Comparison of ENCODE assay signal across 8 mouse cellular contexts in the genomic region with DNA sequence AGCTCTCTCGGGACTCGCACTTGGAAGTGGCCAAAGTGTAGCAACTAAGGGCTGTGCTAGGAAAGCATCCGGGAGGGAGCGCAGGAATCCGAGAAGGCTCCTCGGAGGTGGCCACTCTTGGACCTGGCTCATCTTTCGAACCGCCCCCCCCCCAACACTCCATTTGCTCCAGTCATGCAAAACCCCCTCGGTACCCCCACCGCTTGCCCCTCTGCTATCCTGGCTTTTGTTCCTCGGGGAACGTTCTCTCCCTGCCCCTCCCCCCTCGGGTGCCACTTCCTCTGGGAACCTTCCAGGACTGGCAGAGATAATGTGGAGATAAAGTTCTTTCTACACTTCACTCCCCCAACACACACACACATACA. TPM values are rescaled to one million over a fixed set of nuclear protein-coding genes. Genes with fewer than 3 reads are reported as not detected.
DNase-seq lines count a peak whose midpoint lies in the region; ATAC-seq and TF ChIP-seq lines count a peak whose summit lies in the region.

No protein-coding gene starts in this region.

- 0% methylated on average over 12 of the region's 13 CpGs for WGBS in lung, embryonic 14.5 days
- 2% methylated on average over 12 of the region's 13 CpGs for WGBS in forebrain, embryonic 13.5 days
- WGBS in neural tube, embryonic 14.5 days: 3% methylated on average over 12 of the region's 13 CpGs

- ATAC-seq in lung, embryonic 14.5 days (ENCODE audit: insufficient read depth): no peak
- ATAC-seq in forebrain, embryonic 13.5 days: no peak
- ATAC-seq in neural tube, embryonic 14.5 days (ENCODE audit: low read depth): no peak
- ATAC-seq in megakaryocyte, adult 5-6 weeks (ENCODE audit: poor library complexity, severe bottlenecking): no peak

- H3K9ac ChIP-seq in lung, embryonic 14.5 days: peak overlapping the region; percentile 57
- H3K9ac ChIP-seq in forebrain, embryonic 13.5 days: peak overlapping the region; percentile 59; the same call in 1 of the 2 replicates
- H3K9ac ChIP-seq in neural tube, embryonic 14.5 days (replicated peaks; ENCODE audit: low read depth, low read length): no peak overlapping the region

- H3K9me3 ChIP-seq in lung, embryonic 14.5 days (ENCODE audit: low read depth, low read length): no peaks in the 10 kb centered on the region
- H3K9me3 ChIP-seq in forebrain, embryonic 13.5 days (replicated peaks): no peaks in the 10 kb centered on the region
- no peaks in the 10 kb centered on the region for H3K9me3 ChIP-seq in neural tube, embryonic 14.5 days (ENCODE audit: control insufficient read depth, low read length)

- no peaks in the 10 kb centered on the region for H3K36me3 ChIP-seq in lung, embryonic 14.5 days (ENCODE audit: insufficient read depth)
- no peaks in the 10 kb centered on the region for H3K36me3 ChIP-seq in forebrain, embryonic 13.5 days (ENCODE audit: poor library complexity, severe bottlenecking)
- no peaks in the 10 kb centered on the region for H3K36me3 ChIP-seq in neural tube, embryonic 14.5 days (ENCODE audit: control insufficient read depth, insufficient read depth, low read length)

- H3K4me1 ChIP-seq in lung, embryonic 14.5 days (ENCODE audit: insufficient read depth): peaks cover 8% of the 10 kb centered on the region
- H3K4me1 ChIP-seq in forebrain, embryonic 13.5 days: peaks cover 44% of the 10 kb centered on the region
- peaks cover 26% of the 10 kb centered on the region for H3K4me1 ChIP-seq in neural tube, embryonic 14.5 days (ENCODE audit: control insufficient read depth, insufficient read depth, low read length)

- no peak for DNase-seq in lung, embryonic 14.5 days
- DNase-seq in lung, postnatal 14 days: no peak
- peak; percentile 62 to 66 for DNase-seq in kidney, postnatal 4 days
- DNase-seq in retina, postnatal 1 day: no peak
- no peak for DNase-seq in frontal cortex, postnatal 14 days (ENCODE audit: low spot score in 2 of 2)

- no peak for TF ChIP-seq CTCF in lung, embryonic 14.5 days (IDR thresholded peaks at IDR 0.05; ENCODE audit: low read depth)

- peak overlapping the region; percentile 88; the same call in 1 of the 2 replicates for H3K27ac ChIP-seq in lung, embryonic 14.5 days (ENCODE audit: low read depth)
- H3K27ac ChIP-seq in forebrain, embryonic 13.5 days: no peak overlapping the region
- no peak overlapping the region for H3K27ac ChIP-seq in neural tube, embryonic 14.5 days (ENCODE audit: low read depth, low read length)

- H3K4me3 ChIP-seq in lung, embryonic 14.5 days (ENCODE audit: low read depth, low read length): peak overlapping the region; percentile 58
- peak overlapping the region; percentile 45 for H3K4me3 ChIP-seq in forebrain, embryonic 13.5 days
- peak overlapping the region; percentile 39 for H3K4me3 ChIP-seq in neural tube, embryonic 14.5 days (ENCODE audit: low read depth, low read length)

- H3K4me2 ChIP-seq in lung, embryonic 14.5 days: peak overlapping the region; percentile 100
- H3K4me2 ChIP-seq in forebrain, embryonic 13.5 days: peak overlapping the region; percentile 92
- peak overlapping the region; percentile 94 for H3K4me2 ChIP-seq in neural tube, embryonic 14.5 days (ENCODE audit: low read depth, low read length)

- peaks cover 34% of the 10 kb centered on the region for H3K27me3 ChIP-seq in lung, embryonic 14.5 days (ENCODE audit: insufficient read depth, low read length)
- H3K27me3 ChIP-seq in forebrain, embryonic 13.5 days: peaks cover 76% of the 10 kb centered on the region
- peaks cover 36% of the 10 kb centered on the region for H3K27me3 ChIP-seq in neural tube, embryonic 14.5 days (ENCODE audit: control insufficient read depth, insufficient read depth, low read length)

RNA-seq across cellular contexts. Expression of a gene that starts 0.7 kb away (rescaled TPM):
- 9.6 and 10.7 TPM in 2 replicates for polyA plus RNA-seq in lung, embryonic 14.5 days (2014; fragmentation: Nextera tagmentation; extraction: Ambion mirVana)
- 6.9 and 7.2 TPM in 2 replicates for polyA plus RNA-seq in forebrain, embryonic 13.5 days (2015; fragmentation: Nextera tagmentation; extraction: Ambion mirVana)
- 5.8 and 19.1 TPM in 2 replicates for polyA plus RNA-seq in neural tube, embryonic 14.5 days (2014; fragmentation: Nextera tagmentation; extraction: Ambion mirVana)
- 0.43 TPM in 1 of 2 replicates, not detected in the other for total RNA-seq in megakaryocyte, adult 5-6 weeks (2015)
- total RNA-seq in megakaryocyte, adult 5-6 weeks (2017): 0.04 and 0.37 TPM in 2 replicates

RNA-seq across cellular contexts. Expression of a gene that starts 36.7 kb away (rescaled TPM):
- 0.13 and 0.15 TPM in 2 replicates for polyA plus RNA-seq in lung, embryonic 14.5 days (2014; fragmentation: Nextera tagmentation; extraction: Ambion mirVana)
- 0.13 and 0.45 TPM in 2 replicates for polyA plus RNA-seq in forebrain, embryonic 13.5 days (2015; fragmentation: Nextera tagmentation; extraction: Ambion mirVana)
- 0.09 and 0.45 TPM in 2 replicates for polyA plus RNA-seq in neural tube, embryonic 14.5 days (2014; fragmentation: Nextera tagmentation; extraction: Ambion mirVana)
- total RNA-seq in megakaryocyte, adult 5-6 weeks (2015): 0.64 and 1.0 TPM in 2 replicates
- 0.04 TPM in 1 of 2 replicates, not detected in the other for total RNA-seq in megakaryocyte, adult 5-6 weeks (2017)

RNA-seq across cellular contexts. Expression of a gene that starts 59.1 kb away (rescaled TPM):
- 137 and 142 TPM in 2 replicates for polyA plus RNA-seq in lung, embryonic 14.5 days (2014; fragmentation: Nextera tagmentation; extraction: Ambion mirVana)
- 146 and 148 TPM in 2 replicates for polyA plus RNA-seq in forebrain, embryonic 13.5 days (2015; fragmentation: Nextera tagmentation; extraction: Ambion mirVana)
- polyA plus RNA-seq in neural tube, embryonic 14.5 days (2014; fragmentation: Nextera tagmentation; extraction: Ambion mirVana): 108 and 118 TPM in 2 replicates
- total RNA-seq in megakaryocyte, adult 5-6 weeks (2015): 53.2 and 72.9 TPM in 2 replicates
- 42.4 and 54.3 TPM in 2 replicates for total RNA-seq in megakaryocyte, adult 5-6 weeks (2017)

Comparison
In these comparisons a context has a peak if more than half of its experiments do, and no peak if none do; other contexts are left out.
1. DNase-seq: peak in kidney, postnatal 4 days (2 of 2); none in lung, embryonic 14.5 days (single experiment), lung, postnatal 14 days (single experiment), retina, postnatal 1 day (single experiment) and frontal cortex, postnatal 14 days (0 of 2).
2. Peak in every context shown above with its lines, with median percentiles within 50 percentile points of each other: H3K4me2 ChIP-seq and H3K4me3 ChIP-seq.